Mouse (Mus musculus): ENCODE data around the gene Rtcb. TPM values are rescaled to one million over a fixed set of nuclear protein-coding genes. Genes with fewer than 3 reads are reported as not detected.

Rtcb gene
- 38.6 TPM for polyA plus RNA-seq (2015; fragmentation: Illumina TruSeq; extraction: RNeasy Lipid Tissue Mini Kit (QIAGEN cat#74804); ENCODE audit: insufficient read depth, low read depth, low replicate concordance)

GRCm38 (mm10) chr10:85957464-85957950 lies at the start of gene Rtcb:
Rtcb (minus strand) TSS chr10:85957823.

GRCm38 (mm10) chr10:85927676-85928445 lies 29.8 kb downstream of the Rtcb start, which contains the start of gene Ascl4:
Ascl4 (plus strand) TSS chr10:85927681.

GRCm38 (mm10) chr10:85916498-85917309 lies 40.9 kb downstream of the Rtcb start, which contains the start of gene Prdm4:
Prdm4 (minus strand) TSS chr10:85917142.

Other genes with a start within 250 kb of the Rtcb start
- 5.3 TPM for gene Pwp1, start 128.3 kb downstream of the Rtcb start, polyA plus RNA-seq (2015; fragmentation: Illumina TruSeq; extraction: RNeasy Lipid Tissue Mini Kit (QIAGEN cat#74804); ENCODE audit: insufficient read depth, low read depth, low replicate concordance)
- 4.7 TPM for gene Prdm4, start 40.7 kb downstream of the Rtcb start, polyA plus RNA-seq (2015; fragmentation: Illumina TruSeq; extraction: RNeasy Lipid Tissue Mini Kit (QIAGEN cat#74804); ENCODE audit: insufficient read depth, low read depth, low replicate concordance)
- gene Ascl4, start 30.1 kb downstream of the Rtcb start, polyA plus RNA-seq (2015; fragmentation: Illumina TruSeq; extraction: RNeasy Lipid Tissue Mini Kit (QIAGEN cat#74804); ENCODE audit: insufficient read depth, low read depth, low replicate concordance), result not detected
- not detected for gene Bpifc, start 54.1 kb upstream of the Rtcb start, polyA plus RNA-seq (2015; fragmentation: Illumina TruSeq; extraction: RNeasy Lipid Tissue Mini Kit (QIAGEN cat#74804); ENCODE audit: insufficient read depth, low read depth, low replicate concordance)
- 8.6 TPM for gene Fbxo7, start 64.1 kb upstream of the Rtcb start, polyA plus RNA-seq (2015; fragmentation: Illumina TruSeq; extraction: RNeasy Lipid Tissue Mini Kit (QIAGEN cat#74804); ENCODE audit: insufficient read depth, low read depth, low replicate concordance)

All from pancreas, adult 10 weeks (tissue).